Mouse (Mus musculus) G1E (cell line): ENCODE data around the gene 4930550C14Rik.

Source experiments
- CTCF ChIP-seq: IDR thresholded peaks from 2 replicates; pipeline ENCODE4 v1.5.1; 2012; ENCODE audit warnings: low read depth, low read length, inconsistent platforms, mixed read lengths
- GATA1 ChIP-seq: IDR thresholded peaks from 2 replicates; pipeline ENCODE4 v1.6.1; 2012; ENCODE audit warnings: borderline replicate concordance, low read length, inconsistent platforms, mixed read lengths
- GATA2 ChIP-seq: IDR thresholded peaks from 2 replicates; pipeline ENCODE4 v1.6.1; 2012; ENCODE audit warnings: low read depth, low read length, inconsistent platforms, borderline replicate concordance
- POLR2AphosphoS5 ChIP-seq: IDR thresholded peaks from 2 replicates; pipeline ENCODE4 v1.6.1; 2012; ENCODE audit warnings: low read depth, low read length, inconsistent platforms; ENCODE audit not compliant: insufficient replicate concordance

DNA sequence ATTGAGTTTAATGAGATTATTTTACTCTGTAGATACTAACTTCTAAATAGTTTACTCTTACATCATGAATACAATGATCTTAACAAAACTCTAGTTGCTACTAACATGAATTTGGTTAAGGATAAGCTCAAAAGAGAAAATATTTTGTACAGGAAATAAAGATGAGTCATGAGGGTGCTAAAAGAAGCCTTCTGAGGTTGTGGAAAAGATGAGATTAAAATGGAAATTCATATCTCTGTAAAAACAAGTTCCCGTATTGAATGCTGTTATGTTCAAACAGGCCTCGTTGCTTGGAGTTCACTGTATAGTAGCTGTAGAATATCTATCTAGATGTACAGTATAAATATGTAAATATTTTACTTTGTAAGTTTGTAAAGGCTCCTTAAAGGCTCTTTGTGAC, 21.5 kb upstream of the 4930550C14Rik start:
- TF ChIP-seq GATA1: no peak
- no peak for TF ChIP-seq CTCF
- TF ChIP-seq POLR2AphosphoS5: no peak
- no peak for TF ChIP-seq GATA2
